Mouse (Mus musculus) CH12.LX (cell line): ENCODE measurements around the gene Rab3ip. TPM values are rescaled to one million over a fixed set of nuclear protein-coding genes. Genes with fewer than 3 reads are reported as not detected.

ENCODE experiments used
- DNase-seq: peaks from one replicate; pipeline ENCODE4 v3.0.0-alpha.2; 2013; ENCODE audit errors: extremely low read depth
- H3K27ac ChIP-seq: 2 replicates; pipeline ENCODE4 v1.5.1; 2012; ENCODE audit warnings: low read depth, mild to moderate bottlenecking, control low read depth, moderate library complexity; ENCODE audit not compliant: insufficient read depth
- H3K27me3 ChIP-seq: replicated peaks from 2 replicates; pipeline ENCODE3; 2012; ENCODE audit warnings: inconsistent platforms
- H3K36me3 ChIP-seq, 2 experiments: replicated peaks in 1 of 2; 2 replicates each; pipeline versions ENCODE3 to v1.6.1; 2012; ENCODE audit warnings: inconsistent platforms in 1 of 2, low read length in 1 of 2, mild to moderate bottlenecking in 1 of 2, mixed read lengths in 1 of 2, moderate library complexity in 1 of 2; ENCODE audit not compliant: control insufficient read depth in 1 of 2, insufficient read depth in 1 of 2
- H3K4me1 ChIP-seq, 2 experiments: 2 replicates each; pipeline ENCODE4 v1.6.1; 2012; ENCODE audit warnings: inconsistent platforms in 1 of 2, moderate library complexity in 1 of 2; ENCODE audit not compliant: insufficient read depth in 2 of 2, control insufficient read depth in 1 of 2
- H3K4me2 ChIP-seq: 2 replicates; pipeline ENCODE4 v1.6.1; 2012; ENCODE audit warnings: low read depth, mild to moderate bottlenecking, control low read depth; ENCODE audit not compliant: poor library complexity, insufficient read depth, severe bottlenecking
- H3K4me3 ChIP-seq, 3 experiments: fragments of 150-350 bp in 1 of 3; sonication (generic) in 1 of 3; replicated peaks in 1 of 3; 2 replicates each; pipeline versions ENCODE3 to v1.5.1; 2011 to 2012; ENCODE audit warnings: low read depth in 2 of 3, low read length in 2 of 3, mild to moderate bottlenecking in 2 of 3, moderate library complexity in 2 of 3, control low read depth in 1 of 3, improper control_type of control experiment in 1 of 3, inconsistent platforms in 1 of 3, mixed read lengths in 1 of 3; ENCODE audit not compliant: poor library complexity in 1 of 3
- H3K79me2 ChIP-seq: replicated peaks from 2 replicates; pipeline ENCODE4 v1.6.1; 2012; ENCODE audit warnings: mild to moderate bottlenecking, moderate library complexity; ENCODE audit not compliant: control insufficient read depth, poor library complexity, insufficient read depth, severe bottlenecking; ENCODE audit errors: extremely low read depth
- H3K9ac ChIP-seq: 2 replicates; pipeline ENCODE4 v1.6.1; 2012; ENCODE audit warnings: low read depth, mild to moderate bottlenecking, control low read depth, moderate library complexity; ENCODE audit not compliant: insufficient read depth
- H3K9me3 ChIP-seq: replicated peaks from 2 replicates; pipeline ENCODE3; 2012; ENCODE audit warnings: low read length, inconsistent platforms, mixed read lengths
- BHLHE40 ChIP-seq: IDR thresholded peaks from 2 replicates; pipeline ENCODE4 v1.6.1; 2011; ENCODE audit warnings: mild to moderate bottlenecking, low read depth, low read length, improper control_type of control experiment
- IRF4 ChIP-seq: IDR thresholded peaks from 2 replicates; pipeline ENCODE4 v1.6.1; 2014; ENCODE audit warnings: low read depth, mild to moderate bottlenecking, inconsistent platforms, low read length, improper control_type of control experiment
- KAT2A ChIP-seq: IDR thresholded peaks from 2 replicates; pipeline ENCODE4 v1.6.1; 2012; ENCODE audit warnings: low read length, improper control_type of control experiment, inconsistent platforms; ENCODE audit not compliant: insufficient replicate concordance
- MAFK ChIP-seq: IDR thresholded peaks from 2 replicates; pipeline ENCODE4 v1.6.1; 2011; ENCODE audit warnings: low read length, improper control_type of control experiment; ENCODE audit not compliant: insufficient replicate concordance
- MXI1 ChIP-seq: IDR thresholded peaks from 2 replicates; pipeline ENCODE4 v1.6.1; 2011; ENCODE audit warnings: mild to moderate bottlenecking, low read depth, low read length, improper control_type of control experiment
- POLR2A ChIP-seq: IDR thresholded peaks from 2 replicates; pipeline ENCODE4 v1.6.1; 2011; ENCODE audit warnings: low read depth, mild to moderate bottlenecking, improper control_type of control experiment, low read length
- RCOR1 ChIP-seq: conservative IDR thresholded peaks from 2 replicates; pipeline ENCODE4 v1.6.1; 2012; ENCODE audit warnings: low read depth, mild to moderate bottlenecking, inconsistent platforms, low read length, improper control_type of control experiment
- ZC3H11A ChIP-seq: IDR thresholded peaks from 2 replicates; pipeline ENCODE4 v1.6.1; 2012; ENCODE audit warnings: low read depth, mild to moderate bottlenecking, inconsistent platforms, low read length, improper control_type of control experiment
- ZNF384 ChIP-seq: IDR thresholded peaks from 2 replicates; pipeline ENCODE4 v1.6.1; 2012; ENCODE audit warnings: low read depth, low read length, improper control_type of control experiment, inconsistent platforms
- dilution Hi-C: fragments of 300-500 bp; cut with MboI; formaldehyde crosslinking; loops from 2 replicates; pipeline ENCODE4 v1.14.3; 2020; ENCODE audit warnings: low sequenced_read_pairs; ENCODE audit not compliant: extremely low pct_unique_long_range_greater_than_20kb, extremely low pct_ligation_motif_present
- in situ Hi-C: fragments of 300-500 bp; cut with MboI; formaldehyde crosslinking; loops from 3 replicates; pipeline ENCODE4 v1.14.3; 2019; ENCODE audit warnings: low sequenced_read_pairs, low pct_ligation_motif_present, low pct_unique_long_range_greater_than_20kb, mixed read lengths
- polyA plus RNA-seq: library from polyadenylated mRNA; unstranded; fragments of >175 nt; gene quantifications from 2 replicates; pipeline ENCODE4 v1.2.1, GENCODE M21; 2012; ENCODE audit warnings: low read depth; ENCODE audit not compliant: insufficient read length
- total RNA-seq, 2 experiments: library from RNA; depleted of rRNA; stranded (reverse); fragments of 300-350 nt in 1 of 2; fragments of >200 nt in 1 of 2; gene quantifications; 2 replicates each; pipeline ENCODE4 v1.2.3; 2012 to 2014

Rab3ip gene
- total and polyA plus RNA-seq, 3 experiments, result 9.3 to 18.3 (median 10.3) TPM

DNA sequence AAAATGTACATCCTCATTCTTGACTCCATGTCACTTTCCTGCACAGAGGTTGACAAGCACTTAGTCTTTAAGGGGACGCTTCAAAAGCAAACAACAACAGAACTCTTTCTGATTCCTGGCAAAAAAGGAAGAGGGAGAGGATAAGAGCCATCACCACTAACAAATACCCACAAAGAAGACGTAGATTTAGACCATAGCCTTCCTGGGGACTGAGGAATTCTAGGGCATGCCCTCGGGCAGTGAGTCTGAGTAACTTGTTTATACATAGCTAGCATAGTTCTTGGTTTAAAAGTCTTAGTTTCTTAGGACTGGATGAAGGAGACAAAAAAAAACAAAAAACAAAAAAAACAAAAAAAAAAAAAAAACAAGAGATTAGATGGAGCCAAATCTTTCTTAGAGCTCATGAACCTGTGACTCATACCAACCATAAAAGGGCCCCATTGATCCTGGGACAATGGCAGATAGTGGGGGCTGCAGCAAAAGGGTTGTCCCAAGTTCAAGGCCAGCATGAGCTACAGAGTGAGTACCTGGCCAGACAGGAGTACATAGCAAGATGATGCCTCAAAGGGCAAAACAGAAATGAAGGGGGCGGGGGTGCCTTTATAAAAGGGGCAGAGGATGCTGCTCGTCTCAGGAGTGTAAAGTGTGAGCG lies 45.1 kb upstream of the Rab3ip start:
- Histone ChIP-seq H3K27ac (no peak overlapping the region), H3K36me3 (no peaks in the 10 kb centered on the region), H3K9ac (no peak overlapping the region), H3K4me2 (no peak overlapping the region), H3K79me2 (no peaks in the 10 kb centered on the region), H3K27me3 (no peaks in the 10 kb centered on the region), H3K9me3 (no peaks in the 10 kb centered on the region), H3K4me3 (no peak overlapping the region), H3K4me1 (peaks cover 0 to 7% of the 10 kb centered on the region in 2 experiments; a peak in 2 of 4 replicates)
- dilution Hi-C loops, result no loop called here
- in situ Hi-C loops, result no loop called here
- TF ChIP-seq RCOR1 (no peak), IRF4 (no peak), POLR2A (no peak)
- DNase-seq, result no peak

DNA sequence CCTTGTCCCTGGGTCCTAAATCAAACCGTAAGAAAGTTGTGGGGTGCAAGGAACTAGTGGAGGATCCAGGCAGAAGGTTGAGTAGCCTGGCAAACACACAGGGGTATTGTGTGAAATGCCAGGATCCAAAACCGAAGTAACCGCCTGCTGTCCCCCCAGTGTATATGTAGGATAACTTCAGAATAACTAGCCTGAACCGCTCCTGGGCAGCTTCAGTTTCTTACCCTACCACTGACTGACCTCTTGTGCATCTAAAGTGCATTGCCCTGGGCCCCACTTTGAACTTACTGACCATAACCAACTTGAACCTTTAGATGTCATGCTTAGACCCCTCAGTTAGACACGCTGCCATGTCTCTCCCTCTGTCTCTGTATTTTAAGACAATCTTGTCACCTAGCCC lies 44.6 kb upstream of the Rab3ip start:
- Histone ChIP-seq H3K36me3 (no peaks in the 10 kb centered on the region), H3K4me2 (no peak overlapping the region), H3K27me3 (no peaks in the 10 kb centered on the region), H3K4me1 (peaks cover 0 to 7% of the 10 kb centered on the region in 2 experiments; a peak in 2 of 4 replicates), H3K9ac (no peak overlapping the region), H3K9me3 (no peaks in the 10 kb centered on the region), H3K27ac (no peak overlapping the region), H3K79me2 (no peaks in the 10 kb centered on the region), H3K4me3 (no peak overlapping the region)
- TF ChIP-seq KAT2A, result no peak
- no peak for TF ChIP-seq MAFK
- TF ChIP-seq ZC3H11A, result no peak
- no peak for TF ChIP-seq MXI1
- no peak for TF ChIP-seq ZNF384
- DNase-seq, result no peak
- dilution Hi-C loops, result no loop called here
- in situ Hi-C loops, result no loop called here

DNA sequence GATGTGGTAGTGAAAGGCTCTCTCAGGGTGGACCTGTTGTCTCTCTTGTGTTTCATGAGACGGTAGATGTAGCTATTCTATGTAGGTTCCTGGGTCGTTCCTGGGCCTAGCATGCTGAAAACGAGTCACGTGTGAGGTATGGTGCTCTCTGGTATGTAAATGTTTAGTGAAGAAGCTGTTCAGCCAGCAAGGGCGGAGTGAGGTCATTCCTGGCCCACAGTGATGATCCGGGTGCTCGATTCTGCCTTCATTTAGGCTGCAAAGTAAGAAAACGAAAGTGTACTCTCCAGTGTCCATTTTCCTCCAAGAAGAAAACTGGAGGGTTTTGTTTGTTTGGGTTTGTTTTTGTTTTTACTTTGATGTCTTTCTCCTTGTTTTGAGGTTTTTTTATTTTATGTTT lies 43.4 kb upstream of the Rab3ip start:
- Histone ChIP-seq H3K79me2 (no peaks in the 10 kb centered on the region), H3K9ac (no peak overlapping the region), H3K27ac (no peak overlapping the region), H3K27me3 (no peaks in the 10 kb centered on the region), H3K4me3 (no peak overlapping the region), H3K4me1 (peaks cover 0 to 7% of the 10 kb centered on the region in 2 experiments; a peak in 2 of 4 replicates), H3K9me3 (no peaks in the 10 kb centered on the region), H3K36me3 (no peaks in the 10 kb centered on the region), H3K4me2 (no peak overlapping the region)
- dilution Hi-C loops (no loop called here), in situ Hi-C loops (no loop called here)
- DNase-seq, result no peak
- TF ChIP-seq MXI1 (no peak), BHLHE40 (peak; percentile 36; the same call in 1 of the 2 replicates)
